Comparison of ENCODE assay signal across 15 mouse cellular contexts in genomic region chr15:5533656-5534055, GRCm38 (mm10).
"Had no signal": no experiment of that assay in that cellular context is flagged by ENCODE, and none has a peak within 500 bp of the region (broad histone marks: within the 10 kb centered on the region; RNA-seq: fewer than 3 reads in every experiment).

No protein-coding gene starts in this region.

- H3K4me3 ChIP-seq: midbrain, embryonic 10.5 days; midbrain, embryonic 12.5 days; neural tube, embryonic 12.5 days; stomach, embryonic 15.5 days had no signal

- H3K9me3 ChIP-seq: midbrain, embryonic 10.5 days; midbrain, embryonic 12.5 days; neural tube, embryonic 12.5 days; stomach, embryonic 15.5 days had no signal

- H3K9ac ChIP-seq: liver, postnatal 0 days; lung, embryonic 14.5 days; midbrain, embryonic 12.5 days; neural tube, embryonic 12.5 days; stomach, embryonic 15.5 days had no signal

- H3K4me1 ChIP-seq: midbrain, embryonic 10.5 days; midbrain, embryonic 12.5 days; neural tube, embryonic 12.5 days; stomach, embryonic 15.5 days had no signal

- DNase-seq: liver, postnatal 0 days; lung, embryonic 14.5 days; lung, postnatal 10 days; lung, postnatal 4 days; midbrain, embryonic 14.5 days; right cerebral cortex, postnatal 14 days; thymus, adult 2 months; thymus, postnatal 25 days; thymus, postnatal 4 days had no signal

- H3K36me3 ChIP-seq: midbrain, embryonic 10.5 days; midbrain, embryonic 12.5 days; neural tube, embryonic 12.5 days; stomach, embryonic 15.5 days had no signal

- H3K27me3 ChIP-seq: midbrain, embryonic 12.5 days; neural tube, embryonic 12.5 days; stomach, embryonic 15.5 days had no signal

- H3K4me2 ChIP-seq: lung, embryonic 14.5 days; midbrain, embryonic 12.5 days; neural tube, embryonic 12.5 days; stomach, embryonic 15.5 days had no signal

- H3K27ac ChIP-seq: midbrain, embryonic 10.5 days; midbrain, embryonic 12.5 days; neural tube, embryonic 12.5 days; stomach, embryonic 15.5 days; stomach, postnatal 0 days had no signal

- ATAC-seq: liver, postnatal 0 days; midbrain, embryonic 16.5 days had no signal
